Mouse (Mus musculus) forebrain, postnatal 0 days (tissue): ENCODE measurements around the gene S1pr1. TPM values are rescaled to one million over a fixed set of nuclear protein-coding genes. Genes with fewer than 3 reads are reported as not detected.
A peak's percentile ranks its signal among the peaks of the same experiment; 100 is the strongest.

Source experiments
- ATAC-seq: fragments of 200-750 bp; cut with Nextera tagmentation; 2 replicates; pipeline ENCODE4 v1.8.0; 2017; ENCODE audit warnings: mild to moderate bottlenecking, moderate library complexity
- DNase-seq: peaks from one replicate; pipeline ENCODE4 v3.0.0-alpha.2; 2015
- H3K27ac ChIP-seq: fragments of 300-500 bp; sonication (generic); 2 replicates; pipeline ENCODE4 v1.5.1; 2014; ENCODE audit warnings: low read depth, mild to moderate bottlenecking, antibody characterized with exemption, low read length, moderate library complexity, mixed read lengths
- H3K27me3 ChIP-seq: fragments of 300-500 bp; sonication (generic); 2 replicates; pipeline ENCODE4 v1.6.1; 2014; ENCODE audit warnings: mild to moderate bottlenecking, low read length, mixed read lengths; ENCODE audit not compliant: insufficient read depth
- H3K36me3 ChIP-seq: fragments of 300-500 bp; sonication (generic); 2 replicates; pipeline ENCODE4 v1.6.1; 2014; ENCODE audit warnings: mild to moderate bottlenecking, moderate library complexity; ENCODE audit not compliant: insufficient read depth
- H3K4me1 ChIP-seq: fragments of 300-500 bp; sonication (generic); 2 replicates; pipeline ENCODE4 v1.6.1; 2014; ENCODE audit warnings: antibody characterized with exemption; ENCODE audit not compliant: insufficient read depth
- H3K4me2 ChIP-seq: fragments of 300-500 bp; sonication (generic); 2 replicates; pipeline ENCODE4 v1.6.1; 2014; ENCODE audit warnings: low read depth, mild to moderate bottlenecking, moderate library complexity
- H3K4me3 ChIP-seq: fragments of 300-500 bp; sonication (generic); 2 replicates; pipeline ENCODE4 v1.5.1; 2014; ENCODE audit warnings: low read depth, low read length, mixed read lengths
- H3K9ac ChIP-seq: fragments of 300-500 bp; sonication (generic); 2 replicates; pipeline ENCODE4 v1.6.1; 2014; ENCODE audit warnings: mild to moderate bottlenecking
- H3K9me3 ChIP-seq: fragments of 300-500 bp; sonication (generic); 2 replicates; pipeline ENCODE4 v1.6.1; 2016; ENCODE audit warnings: low read length
- CTCF ChIP-seq: sonication (generic); IDR thresholded peaks from 2 replicates; pipeline ENCODE4 v1.5.1; 2016; ENCODE audit warnings: antibody characterized with exemption, control low read depth, low read depth
- WGBS: fragments of 180-500 bp; shearing (Covaris S2); extraction: QIAGEN DNeasy Blood & Tissue Kit; methylation state at CpG from one replicate; pipeline ENCODE4 v1.1.7; 2014; 5-methylcytosine and 5-hydroxymethylcytosine counted together
- polyA plus RNA-seq: library from polyadenylated mRNA; unstranded; fragments of >200 nt; fragmentation: Nextera tagmentation; extraction: Ambion mirVana; gene quantifications from 2 replicates; pipeline ENCODE4 v1.2.1, GENCODE M21; 2015
- total RNA-seq: library from RNA; depleted of rRNA; stranded (reverse); fragments of >200 nt; gene quantifications from 2 replicates; pipeline ENCODE4 v1.2.3, GENCODE M21; 2014

Gene S1pr1
- total and polyA plus RNA-seq, 2 experiments from 2014 or later, result 31.7 to 38.7 TPM

DNA sequence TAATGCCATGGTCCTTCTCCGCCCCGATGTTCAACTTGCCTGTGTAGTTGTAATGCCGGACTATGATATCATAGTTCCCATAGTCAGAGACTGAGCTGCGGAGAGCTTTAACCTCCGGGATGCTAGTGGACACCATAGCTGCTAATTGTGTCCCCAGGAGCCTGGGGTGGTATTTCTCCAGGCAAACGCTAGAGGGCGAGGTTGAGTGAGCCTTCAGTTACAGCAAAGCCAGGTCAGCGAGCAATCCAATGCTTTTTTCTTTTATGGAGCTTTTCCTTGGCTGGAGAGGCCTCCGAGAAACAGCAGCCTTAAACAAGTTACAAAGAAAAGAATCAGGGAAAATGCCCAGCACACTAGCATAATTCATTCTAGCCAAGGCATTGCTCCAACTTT lies 2.1 kb downstream of the S1pr1 start:
- Histone ChIP-seq H3K36me3 (no peaks in the 10 kb centered on the region), H3K4me3 (peak overlapping the region; percentile 56), H3K9ac (no peak overlapping the region), H3K27me3 (peaks cover 3% of the 10 kb centered on the region), H3K4me2 (peak overlapping the region; percentile 93), H3K9me3 (no peaks in the 10 kb centered on the region), H3K27ac (no peak overlapping the region), H3K4me1 (no peaks in the 10 kb centered on the region)
- ATAC-seq (no peak), DNase-seq (peak; percentile 62)
- 14% methylated on average over 9 of the region's 9 CpGs for WGBS
- peak; percentile 78 for TF ChIP-seq CTCF

DNA sequence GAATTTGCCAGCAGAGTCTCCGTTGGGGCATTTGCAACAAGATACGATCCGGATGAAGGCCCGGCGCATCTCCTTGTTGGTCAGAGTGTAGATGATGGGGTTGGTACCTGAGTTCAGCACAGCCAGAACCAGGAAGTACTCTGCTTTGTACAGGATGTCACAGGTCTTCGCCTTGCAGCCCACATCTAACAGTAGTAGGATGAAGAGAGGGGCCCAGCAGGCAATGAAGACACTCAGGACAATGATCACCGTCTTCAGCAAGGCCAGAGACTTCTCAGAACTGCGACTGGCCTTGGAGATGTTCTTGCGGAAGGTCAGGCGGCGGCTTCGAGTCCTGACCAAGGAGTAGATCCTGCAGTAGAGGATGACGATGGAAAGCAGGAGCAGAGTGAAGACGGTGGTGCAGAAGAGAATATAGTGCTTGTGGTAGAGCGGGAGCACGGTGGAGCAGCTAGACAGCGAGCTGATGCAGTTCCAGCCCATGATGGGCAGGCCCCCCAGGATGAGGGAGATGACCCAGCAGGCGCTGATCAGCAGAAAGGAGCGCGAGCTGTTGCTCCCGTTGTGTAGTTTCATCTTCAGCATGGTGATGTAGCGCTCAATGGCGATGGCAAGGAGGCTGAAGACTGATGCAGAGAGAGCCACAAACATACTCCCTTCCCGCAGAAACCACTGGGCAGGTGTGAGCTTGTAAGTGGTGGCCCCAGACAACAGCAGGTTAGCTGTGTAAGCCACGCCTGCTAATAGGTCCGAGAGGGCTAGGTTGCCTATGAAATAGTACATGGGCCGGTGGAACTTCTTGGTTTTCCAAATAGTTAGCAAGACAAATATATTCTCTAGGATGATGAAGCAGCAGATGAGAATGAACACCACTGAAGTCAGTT lies 2.7 kb downstream of the S1pr1 start:
- no peaks in the 10 kb centered on the region for H3K9me3 ChIP-seq
- H3K4me2 ChIP-seq, result peak overlapping the region; percentile 93
- no peak overlapping the region for H3K9ac ChIP-seq
- peaks cover 3% of the 10 kb centered on the region for H3K27me3 ChIP-seq
- ATAC-seq (no peak), DNase-seq (no peak)
- H3K4me1 ChIP-seq, result no peaks in the 10 kb centered on the region
- no peak overlapping the region for H3K27ac ChIP-seq
- no peaks in the 10 kb centered on the region for H3K36me3 ChIP-seq
- TF ChIP-seq CTCF, result no peak
- 90% methylated on average over 27 of the region's 27 CpGs for WGBS
- H3K4me3 ChIP-seq, result peak overlapping the region; percentile 15

DNA sequence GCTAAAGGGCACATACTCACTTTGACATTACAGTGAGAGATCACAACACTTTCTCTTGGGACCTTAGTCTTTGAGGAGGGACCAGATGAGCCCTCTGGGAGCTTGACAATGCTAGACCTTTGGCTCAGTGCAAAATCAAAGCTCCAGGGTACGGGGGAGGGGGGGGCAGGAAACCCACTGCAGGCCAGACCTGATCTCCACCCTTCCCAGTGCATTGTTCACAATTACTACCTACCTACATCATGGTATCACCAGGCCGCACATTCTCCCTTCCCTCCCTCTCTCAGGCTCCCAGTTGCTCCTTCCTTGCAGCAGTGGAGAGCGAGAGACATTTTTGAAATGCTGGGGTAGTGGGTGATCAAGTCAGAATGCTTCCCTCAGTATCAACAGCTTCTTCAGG lies 3.5 kb downstream of the S1pr1 start:
- H3K27ac ChIP-seq, result no peak overlapping the region
- no peaks in the 10 kb centered on the region for H3K9me3 ChIP-seq
- no peaks in the 10 kb centered on the region for H3K36me3 ChIP-seq
- H3K27me3 ChIP-seq, result peaks cover 3% of the 10 kb centered on the region
- H3K4me3 ChIP-seq, result no peak overlapping the region
- H3K4me2 ChIP-seq, result peak overlapping the region; percentile 93; the same call in 1 of the 2 replicates
- H3K9ac ChIP-seq, result no peak overlapping the region
- H3K4me1 ChIP-seq, result no peaks in the 10 kb centered on the region
- no peak for TF ChIP-seq CTCF
- 86% methylated on average over 3 of the region's 3 CpGs for WGBS
- DNase-seq (no peak), ATAC-seq (no peak)

DNA sequence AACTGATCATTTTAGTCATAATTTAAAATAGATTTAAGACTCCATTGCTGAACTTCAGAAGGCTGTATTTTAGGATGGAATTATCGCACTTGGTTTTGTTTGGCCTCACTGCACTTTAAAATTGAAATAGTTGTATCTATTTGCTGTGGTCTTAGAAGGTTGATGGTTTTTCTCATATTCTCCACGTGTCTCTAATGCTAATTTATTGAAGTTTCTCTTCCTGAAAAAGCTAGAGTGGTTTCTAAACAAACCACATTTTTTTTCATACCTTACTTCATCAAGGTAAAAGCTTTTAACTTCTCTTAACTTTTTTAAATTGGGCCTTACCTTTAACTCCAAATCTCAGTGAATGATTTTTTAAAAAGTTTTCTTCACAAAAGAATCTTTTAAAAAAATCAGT lies 4.8 kb downstream of the S1pr1 start:
- ATAC-seq (no peak), DNase-seq (no peak)
- H3K9ac ChIP-seq, result no peak overlapping the region
- H3K4me2 ChIP-seq, result no peak overlapping the region
- TF ChIP-seq CTCF, result no peak
- WGBS, result 82% methylated on average over 2 of the region's 2 CpGs
- no peaks in the 10 kb centered on the region for H3K9me3 ChIP-seq
- H3K27ac ChIP-seq, result no peak overlapping the region
- H3K27me3 ChIP-seq, result peaks cover 3% of the 10 kb centered on the region
- H3K36me3 ChIP-seq, result no peaks in the 10 kb centered on the region
- H3K4me3 ChIP-seq, result no peak overlapping the region
- H3K4me1 ChIP-seq, result no peaks in the 10 kb centered on the region

- no peaks in the 10 kb centered on the region for H3K36me3 ChIP-seq
- no peak overlapping the region for H3K4me3 ChIP-seq
- H3K9me3 ChIP-seq, result no peaks in the 10 kb centered on the region
- H3K4me2 ChIP-seq, result no peak overlapping the region
- no peak overlapping the region for H3K9ac ChIP-seq
- TF ChIP-seq CTCF, result no peak
- no peak overlapping the region for H3K27ac ChIP-seq
- no peaks in the 10 kb centered on the region for H3K4me1 ChIP-seq
- peaks cover 3% of the 10 kb centered on the region; the same call in 1 of the 2 replicates for H3K27me3 ChIP-seq
- ATAC-seq, result no peak
- 89% methylated on average over 6 of the region's 6 CpGs for WGBS
- DNase-seq, result no peak
These were observed 5.7 kb downstream of the S1pr1 start for GRCm38 (mm10) chr3:115709118-115709574.

- DNase-seq (no peak), ATAC-seq (no peak)
- no peak overlapping the region for H3K4me2 ChIP-seq
- H3K36me3 ChIP-seq, result no peaks in the 10 kb centered on the region
- no peak overlapping the region for H3K27ac ChIP-seq
- no peak overlapping the region for H3K4me3 ChIP-seq
- H3K27me3 ChIP-seq, result no peaks in the 10 kb centered on the region
- no peak overlapping the region for H3K9ac ChIP-seq
- no peaks in the 10 kb centered on the region for H3K9me3 ChIP-seq
- WGBS, result 98% methylated on average over 2 of the region's 2 CpGs
- H3K4me1 ChIP-seq, result no peaks in the 10 kb centered on the region
- TF ChIP-seq CTCF, result no peak
These were observed 8.1 kb downstream of the S1pr1 start for GRCm38 (mm10) chr3:115706736-115707135.

GRCm38 (mm10) chr3:115704254-115704908 lies 10.5 kb downstream of the S1pr1 start:
- no peak for TF ChIP-seq CTCF
- H3K4me3 ChIP-seq, result no peak overlapping the region
- 93% methylated on average over 9 of the region's 9 CpGs for WGBS
- H3K9ac ChIP-seq, result no peak overlapping the region
- no peak overlapping the region for H3K27ac ChIP-seq
- no peaks in the 10 kb centered on the region for H3K9me3 ChIP-seq
- DNase-seq (no peak), ATAC-seq (no peak)
- H3K4me2 ChIP-seq, result no peak overlapping the region
- no peaks in the 10 kb centered on the region for H3K4me1 ChIP-seq
- no peaks in the 10 kb centered on the region for H3K36me3 ChIP-seq
- no peaks in the 10 kb centered on the region for H3K27me3 ChIP-seq
